8 mouse cellular contexts compared by ENCODE assay signal in the genomic region with DNA sequence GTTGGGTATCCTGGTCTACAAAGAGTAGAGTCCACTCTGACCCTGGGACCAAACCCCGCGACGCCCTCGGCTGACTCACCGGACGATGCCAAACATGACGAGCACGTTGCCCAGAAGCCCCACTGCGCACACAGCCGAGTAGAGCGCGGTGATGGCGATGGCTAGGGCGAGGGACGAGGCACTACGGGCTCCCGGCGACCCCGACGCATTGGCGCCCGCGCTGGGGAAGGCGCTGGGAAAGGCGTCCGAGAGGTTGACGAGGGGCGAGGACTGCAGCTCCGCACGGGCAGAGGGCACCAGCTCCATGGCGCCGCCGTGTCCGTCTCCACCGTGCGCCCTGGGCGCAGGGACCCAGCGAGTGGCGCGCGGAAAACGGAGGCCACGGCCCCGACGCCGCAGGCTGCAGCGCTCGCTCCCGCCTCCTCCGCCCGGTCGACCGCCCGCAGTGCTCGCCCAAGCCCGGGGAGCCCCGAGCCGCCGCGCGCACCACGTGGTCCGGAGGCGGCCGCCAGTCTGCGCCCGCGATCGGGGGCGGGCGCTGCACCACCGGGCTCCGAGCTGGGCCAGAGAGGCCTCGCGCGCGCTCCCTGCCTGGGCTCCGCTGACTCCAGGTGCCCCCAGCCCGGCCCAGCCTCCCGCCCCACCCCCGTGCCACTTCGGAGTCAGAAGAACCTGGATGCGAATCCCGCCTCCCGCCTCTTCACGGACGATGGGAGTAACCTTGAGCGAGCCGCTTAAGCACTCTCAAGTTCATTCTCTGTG. TPM values are rescaled to one million over a fixed set of nuclear protein-coding genes. Genes with fewer than 3 reads are reported as not detected.
DNase-seq lines count a peak whose midpoint lies in the region; ATAC-seq and TF ChIP-seq lines count a peak whose summit lies in the region.

A gene (minus strand): TSS at position 407 of the 762 bp plus-strand sequence.

- peaks cover 64% of the 10 kb centered on the region for H3K27me3 ChIP-seq in limb, embryonic 15.5 days

- peak within 1 kb of the TSS; percentile 57 for H3K4me3 ChIP-seq in left cerebral cortex, adult 2 months
- H3K4me3 ChIP-seq in cortical plate, adult 2 months (ENCODE audit: insufficient read depth, low read length), result peak within 1 kb of the TSS; percentile 46
- peak within 1 kb of the TSS; percentile 46 for H3K4me3 ChIP-seq in limb, embryonic 15.5 days

- peak within 1 kb of the TSS; percentile 85 for H3K27ac ChIP-seq in left cerebral cortex, adult 2 months
- H3K27ac ChIP-seq in cortical plate, adult 2 months (ENCODE audit: insufficient read depth, low read length), result no peak within 1 kb of the TSS
- H3K27ac ChIP-seq in limb, embryonic 15.5 days, result no peak within 1 kb of the TSS

- peak; percentile 55 for ATAC-seq in granulocyte monocyte progenitor cell, adult 5-6 weeks (replicated peaks; ENCODE audit: poor library complexity, severe bottlenecking)
- ATAC-seq in limb, embryonic 15.5 days (ENCODE audit: insufficient number of reproducible peaks, low FRiP score, low TSS enrichment, low read depth), result no peak

- peak within 1 kb of the TSS; percentile 94 for H3K4me2 ChIP-seq in limb, embryonic 15.5 days

- no peaks in the 10 kb centered on the region for H3K36me3 ChIP-seq in limb, embryonic 15.5 days

- H3K9me3 ChIP-seq in limb, embryonic 15.5 days, result no peaks in the 10 kb centered on the region

- no peak for TF ChIP-seq CTCF in left cerebral cortex, adult 2 months (IDR thresholded peaks at IDR 0.05)
- no peak for TF ChIP-seq CTCF in cortical plate, adult 2 months (IDR thresholded peaks at IDR 0.05; ENCODE audit: extremely low read depth, insufficient read depth, low read length)

- no peaks in the 10 kb centered on the region for H3K4me1 ChIP-seq in cortical plate, adult 2 months (ENCODE audit: control insufficient read depth, insufficient read depth, low read length)
- H3K4me1 ChIP-seq in limb, embryonic 15.5 days, result peaks cover 11% of the 10 kb centered on the region

- DNase-seq in left cerebral cortex, adult 2 months (ENCODE audit: extremely low spot score in 1 of 2, low spot score in 2 of 2), result peak; percentile 63 to 67
- no peak for DNase-seq in left cerebral cortex, adult 9 months (ENCODE audit: low spot score in 2 of 2)
- peak; percentile 18 for DNase-seq in right cerebral cortex, postnatal 4 days
- no peak for DNase-seq in cerebellum, adult 11-12 months
- DNase-seq in lung, postnatal 25 days (ENCODE audit: low spot score), result no peak

- 0 out of 2 replicates have a peak within 1 kb of the TSS, but pooled peaks have one; percentile 7 for H3K9ac ChIP-seq in limb, embryonic 15.5 days

- TF ChIP-seq POLR2A in cortical plate, adult 2 months (IDR thresholded peaks at IDR 0.05; ENCODE audit: extremely low read depth, insufficient read depth, low read length), result no peak

- intact Hi-C loops in left cerebral cortex, adult 2 months (cut with DNase I), result loop anchor here (1.0 kb wide), 1 partner anchor 25 kb away; no protein-coding TSS in a partner anchor

- WGBS in limb, embryonic 15.5 days, result 1% methylated on average over 87 of the region's 89 CpGs

RNA-seq across cellular contexts. Expression of the gene that starts here (rescaled TPM):
- total RNA-seq in left cerebral cortex, adult 2 months (2021), result 10 to 100 TPM; 17.9 to 21.1 TPM
- 9.7 and 10.5 TPM in 2 replicates for polyA plus RNA-seq in cortical plate, adult 2 months (2012; rRNA removed)
- not detected in 2 replicates for total RNA-seq in granulocyte monocyte progenitor cell, adult 5-6 weeks (2014; fragmentation: Nextera tagmentation)
- not detected in 2 replicates for total RNA-seq in granulocyte monocyte progenitor cell, adult 5-6 weeks (2017)
- polyA plus RNA-seq in limb, embryonic 15.5 days (2015; fragmentation: Nextera tagmentation; extraction: Ambion mirVana), result 0.17 and 0.18 TPM in 2 replicates

Comparison
In these comparisons a context has a peak if more than half of its experiments do, and no peak if none do; other contexts are left out.
1. RNA of the gene that starts here (total RNA-seq): 17.9 to 21.1 TPM in left cerebral cortex, adult 2 months; not detected in granulocyte monocyte progenitor cell, adult 5-6 weeks; every median in the first group is over 10 times any median in the second.
2. DNase-seq: peak in left cerebral cortex, adult 2 months (2 of 2) and right cerebral cortex, postnatal 4 days (single experiment); none in left cerebral cortex, adult 9 months (0 of 2), cerebellum, adult 11-12 months (single experiment) and lung, postnatal 25 days (single experiment).
3. Peak in ATAC-seq in granulocyte monocyte progenitor cell, adult 5-6 weeks; RNA of the gene not detected or under 1 TPM.
4. Peak in every context shown above with its lines, with median percentiles within 50 percentile points of each other: H3K4me3 ChIP-seq.